Mouse (Mus musculus) embryonic facial prominence, embryonic 14.5 days (tissue): ENCODE results near the gene Khdc1a. TPM values are rescaled to one million over a fixed set of nuclear protein-coding genes. Genes with fewer than 3 reads are reported as not detected.
"Not testable (repeated sequence)": the region's sequence is repeated elsewhere in the genome, so short reads cannot be mapped to it uniquely, and the experiment has no call there.

Experiments
- ATAC-seq: fragments of 200-750 bp; cut with Nextera tagmentation; 2 replicates; pipeline ENCODE4 v1.8.0; 2017; ENCODE audit warnings: low read depth, moderate number of reproducible peaks, moderate TSS enrichment
- DNase-seq: peaks from one replicate; pipeline ENCODE4 v3.0.0-alpha.2; 2015; ENCODE audit warnings: low spot score
- H3K27ac ChIP-seq: fragments of 300-500 bp; sonication (generic); replicated peaks from 2 replicates; pipeline ENCODE4 v1.5.1; 2014; ENCODE audit warnings: low read depth, mild to moderate bottlenecking, low read length, moderate library complexity
- H3K27me3 ChIP-seq: fragments of 300-500 bp; sonication (generic); replicated peaks from 2 replicates; pipeline ENCODE4 v1.6.1; 2014; ENCODE audit warnings: low read length; ENCODE audit not compliant: control insufficient read depth, insufficient read depth
- H3K36me3 ChIP-seq: fragments of 300-500 bp; sonication (generic); 2 replicates; pipeline ENCODE4 v1.6.1; 2014; ENCODE audit warnings: low read length, mixed read lengths; ENCODE audit not compliant: control insufficient read depth, insufficient read depth
- H3K4me1 ChIP-seq: fragments of 300-500 bp; sonication (generic); 2 replicates; pipeline ENCODE4 v1.6.1; 2014; ENCODE audit warnings: antibody characterized with exemption, low read length; ENCODE audit not compliant: control insufficient read depth, insufficient read depth
- H3K4me2 ChIP-seq: fragments of 300-500 bp; sonication (generic); 2 replicates; pipeline ENCODE4 v1.6.1; 2014; ENCODE audit warnings: low read depth, mild to moderate bottlenecking, low read length, moderate library complexity, mixed read lengths
- H3K4me3 ChIP-seq: fragments of 300-500 bp; sonication (generic); 2 replicates; pipeline ENCODE4 v1.5.1; 2014; ENCODE audit warnings: low read depth, mild to moderate bottlenecking, low read length
- H3K9ac ChIP-seq: fragments of 300-500 bp; sonication (generic); 2 replicates; pipeline ENCODE4 v1.6.1; 2014; ENCODE audit warnings: low read depth, mild to moderate bottlenecking, low read length, moderate library complexity, mixed read lengths
- H3K9me3 ChIP-seq: fragments of 300-500 bp; sonication (generic); 2 replicates; pipeline ENCODE4 v1.6.1; 2016; ENCODE audit warnings: low read length; ENCODE audit not compliant: control insufficient read depth
- WGBS: fragments of 180-500 bp; shearing (Covaris S2); extraction: QIAGEN DNeasy Blood & Tissue Kit; methylation state at CpG from one replicate; pipeline ENCODE4 v1.1.7; 2014; 5-methylcytosine and 5-hydroxymethylcytosine counted together
- polyA plus RNA-seq: library from polyadenylated mRNA; unstranded; fragments of >200 nt; fragmentation: Nextera tagmentation; extraction: Ambion mirVana; gene quantifications from 2 replicates; pipeline ENCODE4 v1.2.1, GENCODE M21; 2014

Gene Khdc1a
- polyA plus RNA-seq, 1 experiment from 2014 or later: not detected

DNA sequence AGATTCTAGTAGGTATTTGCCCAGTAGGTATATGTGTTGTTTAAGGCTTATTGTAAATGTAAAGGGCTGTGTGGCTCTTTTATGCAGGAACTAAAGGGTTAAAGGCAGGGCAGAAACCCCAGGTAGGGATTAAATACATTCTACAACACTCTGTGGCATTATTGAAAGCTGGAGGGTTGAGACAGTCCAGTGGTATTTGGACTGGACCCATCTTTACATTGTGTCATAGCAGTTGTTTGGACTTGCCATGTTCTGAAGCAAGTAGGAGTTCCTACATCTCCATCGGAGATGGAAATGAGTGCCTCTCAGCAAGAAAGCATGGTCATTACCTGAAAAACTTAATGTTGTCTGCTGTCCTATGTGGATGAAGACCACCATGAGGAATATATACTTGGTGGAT is 8.7 kb upstream of the Khdc1a start:
- DNase-seq (no peak), ATAC-seq (no peak)
- H3K9ac ChIP-seq: no peak overlapping the region
- H3K9me3 ChIP-seq: no peaks in the 10 kb centered on the region; the same call in 1 of the 2 replicates
- H3K27ac ChIP-seq: no peak overlapping the region
- H3K4me3 ChIP-seq: no peak overlapping the region
- no peaks in the 10 kb centered on the region for H3K36me3 ChIP-seq
- H3K4me2 ChIP-seq: no peak overlapping the region
- no peaks in the 10 kb centered on the region for H3K27me3 ChIP-seq
- no peaks in the 10 kb centered on the region for H3K4me1 ChIP-seq
- WGBS: 95% methylated on average over 1 of the region's 1 CpGs

DNA sequence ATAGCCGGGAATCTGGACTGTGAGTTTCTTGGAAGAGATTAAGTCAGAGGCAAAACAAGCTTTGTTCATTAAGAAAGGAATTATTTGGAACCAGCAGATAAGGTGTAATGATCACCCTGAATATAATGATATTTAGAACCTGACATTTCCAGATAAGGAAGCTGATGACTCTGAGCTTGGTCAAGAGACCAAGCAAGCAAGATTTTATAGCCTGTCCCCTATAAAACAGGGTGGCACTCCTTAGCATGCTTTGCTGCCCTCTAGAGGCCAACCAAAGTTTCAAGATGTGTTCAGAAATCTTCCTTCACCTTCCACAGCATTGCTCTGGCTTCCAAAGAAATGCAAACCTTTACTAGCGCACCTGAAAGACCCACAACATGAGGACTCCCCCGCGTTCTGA is 5.2 kb upstream of the Khdc1a start:
- Histone ChIP-seq H3K36me3 (no peaks in the 10 kb centered on the region), H3K4me1 (no peaks in the 10 kb centered on the region), H3K27me3 (no peaks in the 10 kb centered on the region), H3K9ac (no peak overlapping the region), H3K4me3 (no peak overlapping the region), H3K9me3 (no peaks in the 10 kb centered on the region), H3K27ac (no peak overlapping the region), H3K4me2 (no peak overlapping the region)
- ATAC-seq (no peak), DNase-seq (peak; percentile 52)
- 62% methylated on average over 4 of the region's 4 CpGs for WGBS

GRCm38 (mm10) chr1:21344752-21345151 is 4.7 kb upstream of the Khdc1a start:
- H3K4me3 ChIP-seq, H3K9ac ChIP-seq, H3K27ac ChIP-seq, DNase-seq, H3K4me1 ChIP-seq, H3K27me3 ChIP-seq, H3K9me3 ChIP-seq, H3K4me2 ChIP-seq, ATAC-seq, H3K36me3 ChIP-seq: not testable (repeated sequence)
- WGBS: 89% methylated on average over 7 of the region's 7 CpGs

DNA sequence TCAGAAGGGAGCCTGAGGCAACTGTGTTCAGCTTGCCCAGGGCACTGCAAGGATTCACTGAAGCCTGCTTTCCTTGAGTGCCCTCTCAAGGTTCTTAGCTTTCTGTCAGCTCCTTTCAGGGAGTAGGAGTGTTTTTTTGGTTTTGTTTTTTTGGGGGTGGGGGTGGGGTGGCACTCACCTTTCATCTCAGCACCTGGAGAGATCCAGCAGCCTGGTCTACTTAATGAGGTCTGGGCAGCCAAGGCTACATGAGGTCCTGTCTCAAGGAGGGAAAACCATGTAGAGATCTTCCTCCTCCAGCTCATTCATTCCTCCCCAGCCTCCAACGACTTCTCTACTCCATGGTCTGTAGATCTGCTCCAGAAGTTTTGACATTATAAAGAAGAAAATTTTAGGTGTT is 18.6 kb downstream of the Khdc1a start, which contains the start of gene Khdc1c:
TSS of gene Khdc1c (plus strand) at position 301 of the 400 bp plus-strand sequence.
- H3K4me1 ChIP-seq, H3K4me2 ChIP-seq, H3K9me3 ChIP-seq, H3K36me3 ChIP-seq, H3K27me3 ChIP-seq, H3K4me3 ChIP-seq, H3K9ac ChIP-seq, DNase-seq, ATAC-seq, H3K27ac ChIP-seq: not testable (repeated sequence)
- WGBS: 63% methylated on average over 1 of the region's 1 CpGs

DNA sequence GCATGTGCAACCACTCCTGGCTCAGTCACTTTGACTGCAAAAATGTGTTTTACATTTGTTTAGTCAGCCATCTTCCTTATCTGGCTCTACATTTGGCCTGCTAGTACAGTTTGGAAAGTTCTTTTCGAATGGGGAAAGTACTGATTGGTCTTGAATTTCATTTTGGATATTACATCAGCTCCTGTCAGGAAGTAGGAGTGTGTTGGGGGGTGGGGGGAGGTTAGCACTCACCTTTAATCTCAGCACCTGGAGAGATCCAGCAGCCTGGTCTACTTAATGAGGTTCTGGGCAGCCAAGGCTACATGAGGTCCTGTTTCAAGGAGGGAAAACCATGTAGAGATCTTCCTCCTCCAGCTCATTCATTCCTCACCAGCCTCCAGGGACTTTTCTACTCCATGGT is 33.8 kb downstream of the Khdc1a start, which contains the start of gene Khdc1b:
TSS of gene Khdc1b (plus strand) at position 301 of the 400 bp plus-strand sequence.
- no peak within 1 kb of the TSS for H3K9ac ChIP-seq
- H3K36me3 ChIP-seq: no peaks in the 10 kb centered on the region
- no peak within 1 kb of the TSS for H3K4me2 ChIP-seq
- H3K27ac ChIP-seq: no peak within 1 kb of the TSS
- ATAC-seq: no peak
- H3K27me3 ChIP-seq: no peaks in the 10 kb centered on the region
- H3K4me3 ChIP-seq: no peak within 1 kb of the TSS
- no peak for DNase-seq
- 74% methylated on average over 1 of the region's 1 CpGs for WGBS
- H3K9me3 ChIP-seq: no peaks in the 10 kb centered on the region
- H3K4me1 ChIP-seq: no peaks in the 10 kb centered on the region

DNA sequence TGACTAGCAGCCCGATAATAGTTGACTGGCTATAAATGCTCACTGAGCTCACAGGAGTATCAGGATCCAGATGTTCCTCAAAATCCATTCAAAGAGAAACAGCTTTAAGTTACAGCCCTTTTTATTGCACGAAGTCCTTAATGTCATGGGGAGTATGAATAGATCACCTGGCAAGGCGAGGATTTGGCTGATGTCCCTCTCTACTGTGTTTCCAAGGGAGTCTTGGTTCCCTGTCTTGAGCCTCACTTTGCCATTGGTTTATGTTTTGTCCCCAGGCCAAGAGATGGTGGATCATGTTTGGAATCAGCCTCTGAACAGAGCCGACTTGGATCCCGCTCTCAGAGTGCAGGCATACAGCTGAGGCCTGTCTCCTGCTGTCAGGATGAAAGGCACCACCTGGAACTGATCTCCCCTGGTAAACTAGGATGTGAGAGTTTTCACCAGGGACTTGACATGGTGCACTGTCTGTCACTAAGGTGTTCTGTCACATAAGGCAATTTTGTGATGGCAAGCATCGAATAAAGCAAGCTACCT is 41.8 kb downstream of the Khdc1a start:
- 67% methylated on average over 6 of the region's 6 CpGs for WGBS
- Histone ChIP-seq H3K27ac (no peak overlapping the region), H3K9ac (no peak overlapping the region), H3K4me3 (no peak overlapping the region), H3K27me3 (no peaks in the 10 kb centered on the region), H3K4me2 (no peak overlapping the region), H3K36me3 (no peaks in the 10 kb centered on the region), H3K9me3 (no peaks in the 10 kb centered on the region), H3K4me1 (no peaks in the 10 kb centered on the region)
- ATAC-seq: no peak
- DNase-seq: no peak

Other genes with a start within 250 kb of the Khdc1a start
- gene Tmem14a, start 131.1 kb upstream of the Khdc1a start, polyA plus RNA-seq: 11.5 and 12.2 TPM in 2 replicates
- 3.4 and 4.4 TPM in 2 replicates for gene Gsta3, start 109.1 kb upstream of the Khdc1a start, polyA plus RNA-seq
- not detected in 2 replicates for gene Khdc1c, start 18.7 kb downstream of the Khdc1a start, polyA plus RNA-seq
- 0.17 TPM in 1 of 2 replicates, not detected in the other for gene Khdc1b, start 33.9 kb downstream of the Khdc1a start, polyA plus RNA-seq